Mouse (Mus musculus) stomach, embryonic 15.5 days (tissue): ENCODE measurements at regions not wholly inside any gene's neighbourhood (a gene's known extent, or its start where the extent isn't known, plus 50 kb on each side); places are given as distances from the start of the nearest gene placed in this dataset.
A peak's percentile ranks its signal among the peaks of the same experiment; 100 is the strongest.

Source experiments
- ATAC-seq: fragments of 200-750 bp; cut with Nextera tagmentation; 2 replicates; pipeline ENCODE4 v1.8.0; 2017; ENCODE audit warnings: low read depth, moderate number of reproducible peaks, moderate TSS enrichment; ENCODE audit not compliant: insufficient read depth, low FRiP score
- H3K27ac ChIP-seq: fragments of 300-500 bp; sonication (generic); 2 replicates; pipeline ENCODE4 v1.5.1; 2015; ENCODE audit warnings: mild to moderate bottlenecking, inconsistent platforms
- H3K27me3 ChIP-seq: fragments of 300-500 bp; sonication (generic); replicated peaks from 2 replicates; pipeline ENCODE4 v1.6.1; 2015; ENCODE audit warnings: inconsistent platforms
- H3K36me3 ChIP-seq: fragments of 300-500 bp; sonication (generic); 2 replicates; pipeline ENCODE4 v1.6.1; 2015; ENCODE audit warnings: inconsistent platforms
- H3K4me1 ChIP-seq: fragments of 300-500 bp; sonication (generic); 2 replicates; pipeline ENCODE4 v1.6.1; 2015; ENCODE audit warnings: inconsistent platforms
- H3K4me2 ChIP-seq: fragments of 300-500 bp; sonication (generic); 2 replicates; pipeline ENCODE4 v1.6.1; 2015; ENCODE audit warnings: mild to moderate bottlenecking, inconsistent platforms
- H3K4me3 ChIP-seq: fragments of 300-500 bp; sonication (generic); replicated peaks from 2 replicates; pipeline ENCODE4 v1.5.1; 2015; ENCODE audit warnings: inconsistent platforms
- H3K9ac ChIP-seq: fragments of 300-500 bp; sonication (generic); 2 replicates; pipeline ENCODE4 v1.6.1; 2015; ENCODE audit warnings: inconsistent platforms
- H3K9me3 ChIP-seq: fragments of 300-500 bp; sonication (generic); 2 replicates; pipeline ENCODE4 v1.6.1; 2016; ENCODE audit warnings: inconsistent platforms
- WGBS: fragments of 180-500 bp; shearing (Covaris S2); methylation state at CpG from one replicate; pipeline ENCODE4 v1.1.7; 2015; 5-methylcytosine and 5-hydroxymethylcytosine counted together

DNA sequence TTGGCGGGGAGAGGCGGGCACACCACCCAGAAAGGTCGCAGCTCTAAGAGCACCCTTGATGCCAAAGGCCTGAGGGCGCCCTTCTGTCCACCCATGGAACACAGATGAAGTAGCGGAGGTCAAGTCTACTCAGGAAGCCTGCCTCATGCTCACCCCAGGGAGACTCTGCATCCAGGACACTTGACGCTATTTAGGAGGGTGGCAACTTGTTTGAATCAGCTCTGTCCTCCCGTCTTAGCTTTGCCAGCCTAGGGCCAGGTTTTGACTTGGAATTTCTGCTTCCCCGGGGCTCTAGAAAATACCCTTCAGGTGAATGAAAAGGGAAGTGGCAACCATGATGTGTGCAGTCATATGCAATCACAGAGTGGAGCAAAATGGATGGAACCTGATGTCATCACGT is 389.2 kb upstream of the Tshz3 start:
- 86% methylated on average over 9 of the region's 9 CpGs for WGBS
- Histone ChIP-seq H3K4me3 (no peak overlapping the region), H3K9ac (no peak overlapping the region), H3K27me3 (no peaks in the 10 kb centered on the region), H3K9me3 (no peaks in the 10 kb centered on the region), H3K4me1 (no peaks in the 10 kb centered on the region), H3K4me2 (no peak overlapping the region), H3K27ac (no peak overlapping the region), H3K36me3 (no peaks in the 10 kb centered on the region)
- ATAC-seq: no peak

DNA sequence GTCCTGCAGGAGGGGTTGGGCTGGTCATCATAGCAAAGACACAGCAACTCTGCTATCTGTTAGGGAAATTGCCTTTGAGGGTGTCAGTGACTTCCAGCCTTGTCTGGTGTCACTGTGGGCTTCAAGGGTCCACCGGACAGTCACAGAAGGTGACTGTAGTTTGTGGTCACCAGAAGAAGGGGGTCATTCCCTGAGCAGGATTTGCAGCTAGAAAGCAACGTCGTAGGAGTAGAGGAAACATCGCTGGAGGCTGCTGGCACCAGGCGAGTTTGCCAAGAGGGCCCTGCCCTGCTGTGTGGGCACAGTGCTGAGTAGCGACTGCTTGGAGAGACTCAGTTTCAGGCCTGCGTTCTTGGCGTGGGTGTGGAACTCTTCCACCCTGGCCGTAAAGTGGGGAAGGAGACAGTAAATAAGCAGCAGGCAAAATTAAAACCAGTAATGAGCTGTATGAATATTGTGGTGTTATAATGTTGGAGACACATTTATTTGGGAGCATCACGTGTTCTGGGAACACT is 389.8 kb upstream of the Tshz3 start:
- Histone ChIP-seq H3K4me2 (no peak overlapping the region), H3K27me3 (no peaks in the 10 kb centered on the region), H3K4me3 (no peak overlapping the region), H3K36me3 (no peaks in the 10 kb centered on the region), H3K4me1 (no peaks in the 10 kb centered on the region), H3K9me3 (no peaks in the 10 kb centered on the region), H3K9ac (no peak overlapping the region), H3K27ac (no peak overlapping the region)
- ATAC-seq: no peak
- WGBS: 79% methylated on average over 10 of the region's 10 CpGs

DNA sequence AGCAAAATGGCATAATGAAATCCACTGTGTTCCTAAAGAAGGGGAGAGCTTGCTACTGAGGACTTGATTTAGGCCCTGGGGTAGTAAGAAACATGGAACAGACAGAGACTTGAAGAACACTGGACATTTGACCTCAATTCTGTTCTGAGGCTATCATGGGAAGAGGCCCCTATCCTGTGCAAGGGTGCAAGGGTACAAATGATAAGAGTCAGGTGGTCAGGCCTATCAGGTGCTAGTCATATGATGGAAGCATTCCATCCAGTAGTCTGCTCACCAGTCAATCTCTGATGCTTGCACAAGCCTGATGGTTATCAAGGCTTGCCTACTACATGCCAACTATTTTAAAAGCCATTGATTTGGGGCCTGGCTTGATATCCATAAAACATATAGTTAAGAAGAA is 420.6 kb upstream of the Tshz3 start:
- H3K36me3 ChIP-seq: no peaks in the 10 kb centered on the region
- H3K27ac ChIP-seq: no peak overlapping the region
- H3K9me3 ChIP-seq: no peaks in the 10 kb centered on the region
- H3K4me3 ChIP-seq: no peak overlapping the region
- H3K9ac ChIP-seq: no peak overlapping the region
- no peak for ATAC-seq
- no peaks in the 10 kb centered on the region for H3K27me3 ChIP-seq
- H3K4me2 ChIP-seq: no peak overlapping the region
- H3K4me1 ChIP-seq: no peaks in the 10 kb centered on the region

DNA sequence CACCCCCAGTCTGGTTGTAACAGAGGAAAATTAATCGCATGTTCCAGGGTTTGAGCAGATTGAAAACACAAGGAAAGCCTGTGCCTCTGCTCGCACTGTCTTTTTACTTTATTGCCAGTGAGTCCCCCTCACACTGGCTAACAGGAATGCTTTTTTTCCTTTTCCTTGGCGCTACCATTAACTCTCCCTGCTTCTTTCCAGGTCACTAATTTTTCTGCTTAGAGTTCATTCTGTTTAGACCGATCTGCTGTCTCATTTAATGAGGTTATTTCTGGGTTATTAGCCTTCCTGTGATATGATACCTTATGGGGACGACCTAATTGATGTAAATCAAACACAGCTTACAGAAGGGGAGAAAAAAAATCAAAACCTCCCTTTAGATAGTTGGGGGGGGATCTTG is 429.0 kb upstream of the Tshz3 start:
- H3K27me3 ChIP-seq: no peaks in the 10 kb centered on the region
- ATAC-seq: no peak
- WGBS: 47% methylated on average over 5 of the region's 5 CpGs

DNA sequence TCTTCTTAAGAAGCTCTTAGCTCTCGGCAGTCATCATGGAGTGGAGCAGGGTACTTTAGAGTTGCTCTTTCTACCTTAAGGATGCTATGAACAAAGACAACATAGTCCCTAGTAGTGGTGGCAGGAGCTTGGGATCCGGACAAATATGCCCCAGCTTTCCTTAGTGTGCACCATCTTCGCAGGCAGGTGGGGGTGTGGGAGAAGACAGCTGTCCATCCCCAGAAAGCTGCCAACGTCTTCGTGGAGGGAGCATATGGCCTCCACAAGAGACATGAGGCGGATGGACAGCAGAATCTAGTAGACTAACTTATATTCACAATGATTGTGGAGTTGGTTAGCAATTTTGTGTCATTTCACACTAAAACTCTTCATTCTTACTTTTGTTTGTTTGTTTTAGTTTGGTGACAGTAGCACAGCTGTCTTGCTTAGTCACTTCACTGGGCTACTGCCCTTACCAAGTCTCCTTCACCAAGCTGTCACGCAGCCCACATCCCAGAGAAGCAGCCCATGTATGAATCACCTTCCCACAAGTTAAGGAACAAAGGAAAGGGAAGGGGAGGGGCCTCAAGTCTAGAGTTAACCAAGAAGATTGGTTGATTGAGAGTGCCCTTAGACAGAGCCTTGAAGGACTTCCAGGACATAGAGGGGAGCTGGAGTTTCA is 432.6 kb upstream of the Tshz3 start:
- H3K27me3 ChIP-seq: no peaks in the 10 kb centered on the region
- H3K4me1 ChIP-seq: no peaks in the 10 kb centered on the region
- WGBS: 71% methylated on average over 7 of the region's 7 CpGs
- no peak overlapping the region for H3K4me2 ChIP-seq
- no peak overlapping the region for H3K4me3 ChIP-seq
- H3K9ac ChIP-seq: no peak overlapping the region
- ATAC-seq: no peak
- no peaks in the 10 kb centered on the region for H3K36me3 ChIP-seq
- no peak overlapping the region for H3K27ac ChIP-seq
- H3K9me3 ChIP-seq: no peaks in the 10 kb centered on the region

More for the DNA sequence above, 429.0 kb upstream of the Tshz3 start:
- no peaks in the 10 kb centered on the region for H3K36me3 ChIP-seq
- no peak overlapping the region for H3K9ac ChIP-seq
- no peak overlapping the region for H3K4me3 ChIP-seq
- H3K27ac ChIP-seq: no peak overlapping the region
- H3K9me3 ChIP-seq: no peaks in the 10 kb centered on the region
- no peaks in the 10 kb centered on the region for H3K4me1 ChIP-seq
- no peak overlapping the region for H3K4me2 ChIP-seq

DNA sequence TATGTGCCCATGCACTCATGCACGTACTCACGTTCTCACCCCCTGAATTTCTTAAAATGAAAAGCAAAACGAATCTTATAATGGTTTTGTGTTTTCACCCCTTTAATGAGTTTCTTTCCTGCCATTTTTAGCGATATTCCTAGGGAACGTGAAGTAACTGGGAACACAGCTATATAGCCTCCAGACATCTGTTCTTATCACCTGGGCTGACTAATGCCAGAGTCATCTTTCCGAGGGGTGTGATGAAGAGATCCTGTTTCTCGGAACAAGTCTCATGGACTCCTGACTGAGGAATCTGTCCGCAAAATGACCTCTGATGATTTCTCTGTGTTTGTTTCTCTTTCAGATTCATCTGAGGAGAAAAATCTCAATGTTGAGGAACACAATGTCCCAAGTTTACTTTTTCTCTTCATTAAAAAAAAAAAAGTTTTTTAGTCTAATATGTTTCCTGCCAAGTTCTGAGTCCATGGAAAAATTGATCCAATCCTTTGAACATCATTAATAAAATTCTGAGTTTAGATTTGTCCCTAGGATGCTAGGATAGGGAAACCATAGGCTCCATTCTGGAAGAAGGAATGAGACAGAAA is 435.7 kb upstream of the Tshz3 start:
- Histone ChIP-seq H3K9me3 (no peaks in the 10 kb centered on the region), H3K4me2 (no peak overlapping the region), H3K4me3 (no peak overlapping the region), H3K36me3 (no peaks in the 10 kb centered on the region), H3K27ac (no peak overlapping the region), H3K9ac (no peak overlapping the region), H3K4me1 (no peaks in the 10 kb centered on the region), H3K27me3 (no peaks in the 10 kb centered on the region)
- ATAC-seq: no peak
- 66% methylated on average over 8 of the region's 8 CpGs for WGBS

DNA sequence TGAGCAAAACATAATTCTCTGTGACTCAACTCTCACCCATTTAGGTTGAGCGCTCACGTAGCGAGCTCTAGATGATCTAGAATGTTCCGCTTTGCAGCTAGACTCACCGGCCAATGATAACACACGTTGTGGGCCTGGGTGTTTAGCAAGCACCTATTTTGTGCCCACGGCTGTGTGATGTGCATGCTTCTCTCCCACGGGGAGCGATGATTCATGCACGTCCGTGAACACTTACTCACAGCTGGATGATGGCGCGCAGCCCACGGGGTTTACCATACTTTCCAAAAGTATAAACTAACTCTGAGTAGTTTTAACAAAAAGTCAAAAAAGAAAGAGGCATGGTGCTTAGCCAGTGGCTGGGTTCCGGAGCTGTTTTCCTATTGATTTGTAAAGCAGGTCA is 440.8 kb upstream of the Tshz3 start:
- H3K9me3 ChIP-seq: no peaks in the 10 kb centered on the region
- H3K36me3 ChIP-seq: no peaks in the 10 kb centered on the region
- no peaks in the 10 kb centered on the region for H3K4me1 ChIP-seq
- no peak overlapping the region for H3K9ac ChIP-seq
- no peak overlapping the region for H3K4me3 ChIP-seq
- WGBS: 75% methylated on average over 15 of the region's 15 CpGs
- H3K27me3 ChIP-seq: no peaks in the 10 kb centered on the region
- H3K27ac ChIP-seq: no peak overlapping the region
- H3K4me2 ChIP-seq: no peak overlapping the region
- ATAC-seq: no peak

DNA sequence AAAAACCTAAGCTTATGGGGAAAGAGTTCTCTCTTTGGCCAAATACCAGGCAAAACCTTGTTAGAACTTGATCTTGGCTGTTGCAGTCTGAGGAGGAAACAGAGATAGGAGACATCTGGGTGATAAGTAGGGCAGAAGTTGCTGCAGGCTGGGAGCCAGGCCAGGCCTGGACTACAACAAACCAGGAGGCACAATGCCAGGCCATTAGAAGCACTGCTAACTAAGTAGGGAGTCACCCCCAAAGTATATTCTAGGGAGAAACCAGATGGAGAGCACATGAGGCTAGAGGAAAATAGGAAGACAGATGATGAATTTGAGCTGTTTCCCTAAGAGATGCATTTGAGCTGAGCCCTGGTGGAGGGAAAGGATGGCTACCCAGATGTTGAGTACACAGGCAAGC is 444.6 kb upstream of the Zfp507 start:
- H3K9ac ChIP-seq: no peak overlapping the region
- no peaks in the 10 kb centered on the region for H3K36me3 ChIP-seq
- no peak overlapping the region for H3K4me3 ChIP-seq
- no peaks in the 10 kb centered on the region for H3K27me3 ChIP-seq
- no peak overlapping the region for H3K4me2 ChIP-seq
- H3K9me3 ChIP-seq: no peaks in the 10 kb centered on the region
- ATAC-seq: peak; percentile 22; the same call in 1 of the 2 replicates
- H3K27ac ChIP-seq: peak overlapping the region; percentile 11; the same call in 1 of the 2 replicates
- H3K4me1 ChIP-seq: no peaks in the 10 kb centered on the region

DNA sequence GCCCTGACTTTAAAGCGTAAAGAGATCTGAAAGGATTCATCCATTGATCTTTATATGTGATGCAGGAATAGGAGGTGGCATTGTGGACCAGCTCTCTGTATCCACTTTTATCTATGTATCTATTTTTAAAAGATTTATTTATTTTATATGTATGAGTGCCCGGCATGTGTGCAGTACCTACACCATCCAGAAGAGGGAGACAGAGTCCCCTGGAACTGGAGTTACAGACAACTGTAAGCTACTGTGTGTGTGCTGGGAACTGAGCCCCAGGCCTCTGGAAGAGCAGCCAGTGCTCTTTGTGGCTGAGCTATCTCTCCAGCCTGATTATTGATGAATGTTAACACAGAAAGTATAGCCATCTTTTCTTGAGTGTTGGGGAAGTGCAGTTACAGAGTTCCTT is 433.9 kb upstream of the Zfp507 start:
- no peak for ATAC-seq
- H3K4me3 ChIP-seq: no peak overlapping the region
- H3K9me3 ChIP-seq: no peaks in the 10 kb centered on the region
- H3K36me3 ChIP-seq: no peaks in the 10 kb centered on the region
- H3K9ac ChIP-seq: no peak overlapping the region
- WGBS: 93% methylated on average over 2 of the region's 2 CpGs
- H3K4me1 ChIP-seq: no peaks in the 10 kb centered on the region
- H3K27ac ChIP-seq: no peak overlapping the region
- H3K4me2 ChIP-seq: no peak overlapping the region
- H3K27me3 ChIP-seq: no peaks in the 10 kb centered on the region

DNA sequence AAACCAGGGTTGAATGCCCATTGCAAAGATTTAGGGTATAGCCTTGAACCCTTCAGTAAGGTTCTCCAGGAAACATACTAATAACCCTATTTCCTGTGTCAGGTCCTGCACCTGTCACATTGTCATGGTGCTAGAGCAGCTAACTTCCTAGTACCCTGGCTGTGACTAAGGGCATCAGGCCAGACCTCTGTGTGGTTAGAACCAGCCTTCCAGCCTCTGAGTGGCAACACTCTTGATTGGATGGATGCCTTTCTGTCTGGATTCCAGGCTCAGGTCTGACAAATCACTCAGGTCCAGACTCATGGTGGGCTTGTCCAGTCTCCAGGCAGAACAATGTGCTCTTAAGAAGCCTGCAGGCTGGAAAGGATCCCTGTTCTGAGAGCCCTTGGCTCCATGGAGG is 426.2 kb upstream of the Zfp507 start:
- Histone ChIP-seq H3K4me1 (no peaks in the 10 kb centered on the region), H3K36me3 (no peaks in the 10 kb centered on the region), H3K4me3 (no peak overlapping the region), H3K27ac (no peak overlapping the region), H3K9ac (no peak overlapping the region), H3K4me2 (no peak overlapping the region), H3K27me3 (no peaks in the 10 kb centered on the region), H3K9me3 (no peaks in the 10 kb centered on the region)
- no peak for ATAC-seq

DNA sequence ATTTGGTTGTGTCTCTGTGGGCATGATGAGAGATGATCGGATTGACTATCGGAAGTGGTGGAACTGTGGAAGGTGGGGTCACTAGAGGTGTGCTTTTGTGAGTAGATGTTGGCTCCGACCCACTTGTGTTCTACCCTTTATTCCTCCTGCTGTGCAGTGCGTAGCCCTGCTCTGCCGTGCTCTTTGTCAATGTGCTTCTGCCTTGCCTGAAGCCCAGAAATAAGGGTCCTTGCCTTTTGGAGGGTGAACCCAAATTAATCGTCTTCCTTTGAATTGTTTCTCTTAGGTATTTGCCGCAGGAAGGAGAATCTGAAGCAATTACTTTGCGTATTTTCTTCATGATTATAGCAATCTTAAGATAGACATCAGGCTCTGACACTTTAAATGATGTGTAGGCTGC is 421.6 kb upstream of the Zfp507 start:
- H3K4me1 ChIP-seq: no peaks in the 10 kb centered on the region
- H3K4me3 ChIP-seq: no peak overlapping the region
- no peak overlapping the region for H3K9ac ChIP-seq
- no peaks in the 10 kb centered on the region for H3K36me3 ChIP-seq
- no peak overlapping the region for H3K4me2 ChIP-seq
- ATAC-seq: no peak
- H3K27me3 ChIP-seq: no peaks in the 10 kb centered on the region
- H3K27ac ChIP-seq: no peak overlapping the region
- 85% methylated on average over 8 of the region's 8 CpGs for WGBS
- no peaks in the 10 kb centered on the region for H3K9me3 ChIP-seq

DNA sequence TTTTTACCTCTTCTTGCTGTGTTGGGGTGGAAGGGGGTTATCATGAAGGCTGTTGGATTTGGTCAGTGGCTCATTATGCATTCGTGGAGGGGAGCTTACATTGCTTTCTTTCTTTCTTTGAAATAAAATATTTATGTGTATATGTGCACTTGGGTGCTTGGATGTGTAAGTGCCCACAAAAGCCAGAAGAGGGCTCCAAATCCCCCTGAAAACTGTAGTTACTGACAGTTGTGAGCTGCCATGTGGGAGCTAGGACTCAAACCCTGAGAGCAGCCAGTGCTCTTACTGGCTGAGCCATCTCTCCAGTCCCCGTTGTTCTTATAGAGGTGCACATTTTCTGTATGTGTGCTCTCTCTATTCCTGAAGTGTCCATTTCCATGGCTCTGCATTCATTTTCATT is 415.6 kb upstream of the Zfp507 start:
- H3K9me3 ChIP-seq: no peaks in the 10 kb centered on the region
- H3K4me3 ChIP-seq: no peak overlapping the region
- H3K27me3 ChIP-seq: no peaks in the 10 kb centered on the region
- no peaks in the 10 kb centered on the region for H3K4me1 ChIP-seq
- no peak overlapping the region for H3K4me2 ChIP-seq
- no peak overlapping the region for H3K27ac ChIP-seq
- no peaks in the 10 kb centered on the region for H3K36me3 ChIP-seq
- no peak for ATAC-seq
- WGBS: 53% methylated on average over 2 of the region's 2 CpGs
- no peak overlapping the region for H3K9ac ChIP-seq

DNA sequence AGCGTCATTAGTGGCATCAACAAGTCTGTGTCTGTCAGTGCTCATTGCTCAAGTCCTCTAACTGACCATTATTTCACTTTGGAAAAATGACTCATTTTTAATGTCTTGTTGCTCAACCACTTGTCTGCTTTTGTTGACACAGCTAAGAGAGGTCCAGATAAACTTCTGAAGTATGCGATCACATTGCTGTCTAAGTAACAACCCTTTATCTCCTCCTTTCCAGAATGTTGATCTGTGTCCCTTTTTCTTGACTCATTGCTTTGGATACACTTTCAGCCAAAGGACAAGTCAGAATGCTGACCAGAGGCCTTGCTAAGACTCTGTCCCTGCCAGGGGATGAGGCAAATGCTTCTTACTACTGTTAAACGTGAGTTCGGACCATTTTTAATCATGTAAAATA is 407.2 kb upstream of the Zfp507 start:
- Histone ChIP-seq H3K27me3 (no peaks in the 10 kb centered on the region), H3K4me2 (no peak overlapping the region), H3K4me3 (no peak overlapping the region), H3K4me1 (no peaks in the 10 kb centered on the region), H3K9ac (no peak overlapping the region), H3K36me3 (no peaks in the 10 kb centered on the region), H3K9me3 (no peaks in the 10 kb centered on the region), H3K27ac (no peak overlapping the region)
- ATAC-seq: no peak
- 77% methylated on average over 4 of the region's 4 CpGs for WGBS
